Mouse (Mus musculus) intestine, embryonic 15.5 days (tissue): Measurements from ENCODE around the gene Pid1. TPM values are rescaled to one million over a fixed set of nuclear protein-coding genes. Genes with fewer than 3 reads are reported as not detected.

Source experiments
- ATAC-seq: fragments of 200-750 bp; cut with Nextera tagmentation; 2 replicates; pipeline ENCODE4 v1.8.0; 2017; ENCODE audit warnings: moderate TSS enrichment, moderate library complexity
- H3K27ac ChIP-seq: fragments of 300-500 bp; sonication (generic); 2 replicates; pipeline ENCODE4 v1.5.1; 2015; ENCODE audit warnings: mild to moderate bottlenecking, inconsistent platforms
- H3K27me3 ChIP-seq: fragments of 300-500 bp; sonication (generic); replicated peaks from 2 replicates; pipeline ENCODE4 v1.6.1; 2015; ENCODE audit warnings: inconsistent platforms
- H3K36me3 ChIP-seq: fragments of 300-500 bp; sonication (generic); 2 replicates; pipeline ENCODE4 v1.6.1; 2015; ENCODE audit warnings: inconsistent platforms
- H3K4me1 ChIP-seq: fragments of 300-500 bp; sonication (generic); replicated peaks from 2 replicates; pipeline ENCODE4 v1.6.1; 2015; ENCODE audit warnings: inconsistent platforms
- H3K4me2 ChIP-seq: fragments of 300-500 bp; sonication (generic); replicated peaks from 2 replicates; pipeline ENCODE4 v1.6.1; 2015; ENCODE audit warnings: mild to moderate bottlenecking, inconsistent platforms
- H3K4me3 ChIP-seq: fragments of 300-500 bp; sonication (generic); replicated peaks from 2 replicates; pipeline ENCODE4 v1.5.1; 2015; ENCODE audit warnings: inconsistent platforms
- H3K9ac ChIP-seq: fragments of 300-500 bp; sonication (generic); 2 replicates; pipeline ENCODE4 v1.6.1; 2015; ENCODE audit warnings: inconsistent platforms
- H3K9me3 ChIP-seq: fragments of 300-500 bp; sonication (generic); 2 replicates; pipeline ENCODE4 v1.6.1; 2016; ENCODE audit warnings: inconsistent platforms
- WGBS: fragments of 180-500 bp; shearing (Covaris S2); methylation state at CpG from one replicate; pipeline ENCODE4 v1.1.7; 2015; 5-methylcytosine and 5-hydroxymethylcytosine counted together
- polyA plus RNA-seq: library from polyadenylated mRNA; unstranded; fragments of >200 nt; fragmentation: Nextera tagmentation; extraction: Ambion mirVana; gene quantifications from 2 replicates; pipeline ENCODE4 v1.2.1, GENCODE M21; 2015

Gene Pid1
- polyA plus RNA-seq, 1 experiment from 2014 or later = 22.0 TPM

GRCm38 (mm10) chr1:84192167-84192566, 171.8 kb downstream of the Pid1 start:
- Histone ChIP-seq H3K36me3 (no peaks in the 10 kb centered on the region), H3K9me3 (no peaks in the 10 kb centered on the region), H3K4me2 (no peak overlapping the region), H3K27me3 (no peaks in the 10 kb centered on the region), H3K4me3 (no peak overlapping the region), H3K27ac (no peak overlapping the region), H3K4me1 (no peaks in the 10 kb centered on the region), H3K9ac (no peak overlapping the region)
- no peak for ATAC-seq

GRCm38 (mm10) chr1:84189446-84189845, 174.5 kb downstream of the Pid1 start:
- Histone ChIP-seq H3K4me1 (no peaks in the 10 kb centered on the region), H3K4me3 (no peak overlapping the region), H3K4me2 (no peak overlapping the region), H3K9ac (no peak overlapping the region), H3K27ac (no peak overlapping the region), H3K36me3 (no peaks in the 10 kb centered on the region), H3K9me3 (no peaks in the 10 kb centered on the region), H3K27me3 (no peaks in the 10 kb centered on the region)
- ATAC-seq = no peak
- WGBS = 79% methylated on average over 5 of the region's 5 CpGs

GRCm38 (mm10) chr1:84186756-84187437, 177.1 kb downstream of the Pid1 start:
- H3K9me3 ChIP-seq = no peaks in the 10 kb centered on the region
- no peak overlapping the region for H3K4me3 ChIP-seq
- H3K9ac ChIP-seq = no peak overlapping the region
- H3K27ac ChIP-seq = no peak overlapping the region
- whole genome bisulfite sequencing = 75% methylated on average over 4 of the region's 4 CpGs
- no peaks in the 10 kb centered on the region for H3K27me3 ChIP-seq
- no peak overlapping the region for H3K4me2 ChIP-seq
- no peak for ATAC-seq
- no peaks in the 10 kb centered on the region for H3K4me1 ChIP-seq
- no peaks in the 10 kb centered on the region for H3K36me3 ChIP-seq

- Histone ChIP-seq H3K27ac (no peak overlapping the region), H3K4me2 (no peak overlapping the region), H3K9ac (no peak overlapping the region), H3K4me1 (no peaks in the 10 kb centered on the region), H3K4me3 (no peak overlapping the region), H3K9me3 (no peaks in the 10 kb centered on the region), H3K36me3 (no peaks in the 10 kb centered on the region), H3K27me3 (no peaks in the 10 kb centered on the region)
- WGBS = 60% methylated on average over 1 of the region's 1 CpGs
- ATAC-seq = no peak
Observed at GRCm38 (mm10) chr1:84177696-84178095, 186.3 kb downstream of the Pid1 start.

GRCm38 (mm10) chr1:84177033-84177432, 186.9 kb downstream of the Pid1 start:
- ATAC-seq = no peak
- Histone ChIP-seq H3K4me2 (no peak overlapping the region), H3K27ac (no peak overlapping the region), H3K9ac (no peak overlapping the region), H3K4me1 (no peaks in the 10 kb centered on the region), H3K9me3 (no peaks in the 10 kb centered on the region), H3K27me3 (no peaks in the 10 kb centered on the region), H3K36me3 (no peaks in the 10 kb centered on the region), H3K4me3 (no peak overlapping the region)
- WGBS = 52% methylated on average over 2 of the region's 2 CpGs

GRCm38 (mm10) chr1:84172941-84173340, 191.0 kb downstream of the Pid1 start:
- Histone ChIP-seq H3K9me3 (no peaks in the 10 kb centered on the region), H3K9ac (no peak overlapping the region), H3K27me3 (no peaks in the 10 kb centered on the region), H3K4me1 (no peaks in the 10 kb centered on the region), H3K27ac (no peak overlapping the region), H3K4me2 (no peak overlapping the region), H3K4me3 (no peak overlapping the region), H3K36me3 (no peaks in the 10 kb centered on the region)
- no peak for ATAC-seq
- WGBS = 79% methylated on average over 6 of the region's 6 CpGs

- H3K27ac ChIP-seq = no peak overlapping the region
- no peak overlapping the region for H3K4me3 ChIP-seq
- H3K36me3 ChIP-seq = no peaks in the 10 kb centered on the region
- ATAC-seq = no peak
- H3K9me3 ChIP-seq = no peaks in the 10 kb centered on the region
- H3K4me1 ChIP-seq = no peaks in the 10 kb centered on the region
- no peak overlapping the region for H3K4me2 ChIP-seq
- no peak overlapping the region for H3K9ac ChIP-seq
- WGBS = 81% methylated on average over 3 of the region's 3 CpGs
- no peaks in the 10 kb centered on the region for H3K27me3 ChIP-seq
Observed at GRCm38 (mm10) chr1:84157790-84158189, 206.2 kb downstream of the Pid1 start.

GRCm38 (mm10) chr1:84155585-84155930, 208.4 kb downstream of the Pid1 start:
- H3K9me3 ChIP-seq = no peaks in the 10 kb centered on the region
- no peak overlapping the region for H3K9ac ChIP-seq
- ATAC-seq = no peak
- H3K4me3 ChIP-seq = no peak overlapping the region
- H3K27me3 ChIP-seq = no peaks in the 10 kb centered on the region
- no peak overlapping the region for H3K4me2 ChIP-seq
- H3K27ac ChIP-seq = no peak overlapping the region
- H3K36me3 ChIP-seq = no peaks in the 10 kb centered on the region
- no peaks in the 10 kb centered on the region for H3K4me1 ChIP-seq
- 40% methylated on average over 2 of the region's 2 CpGs for WGBS

GRCm38 (mm10) chr1:84154725-84155584, 209.0 kb downstream of the Pid1 start:
- WGBS = 80% methylated on average over 12 of the region's 12 CpGs

GRCm38 (mm10) chr1:84153943-84154342, 210.0 kb downstream of the Pid1 start:
- H3K9me3 ChIP-seq = no peaks in the 10 kb centered on the region
- no peaks in the 10 kb centered on the region for H3K27me3 ChIP-seq
- 58% methylated on average over 4 of the region's 4 CpGs for WGBS

More at GRCm38 (mm10) chr1:84154725-84155584, 209.0 kb downstream of the Pid1 start:
- Histone ChIP-seq H3K4me3 (no peak overlapping the region), H3K27me3 (no peaks in the 10 kb centered on the region), H3K27ac (no peak overlapping the region), H3K4me2 (no peak overlapping the region), H3K9ac (no peak overlapping the region), H3K9me3 (no peaks in the 10 kb centered on the region), H3K36me3 (no peaks in the 10 kb centered on the region), H3K4me1 (no peaks in the 10 kb centered on the region)
- ATAC-seq = no peak

GRCm38 (mm10) chr1:84141561-84141960, 222.4 kb downstream of the Pid1 start:
- 76% methylated on average over 1 of the region's 1 CpGs for WGBS
- Histone ChIP-seq H3K27me3 (no peaks in the 10 kb centered on the region), H3K4me2 (no peak overlapping the region), H3K4me3 (no peak overlapping the region), H3K9ac (no peak overlapping the region), H3K4me1 (no peaks in the 10 kb centered on the region), H3K9me3 (no peaks in the 10 kb centered on the region), H3K36me3 (no peaks in the 10 kb centered on the region), H3K27ac (no peak overlapping the region)
- no peak for ATAC-seq

More at GRCm38 (mm10) chr1:84153943-84154342, 210.0 kb downstream of the Pid1 start:
- Histone ChIP-seq H3K36me3 (no peaks in the 10 kb centered on the region), H3K27ac (no peak overlapping the region), H3K9ac (no peak overlapping the region), H3K4me3 (no peak overlapping the region), H3K4me2 (no peak overlapping the region), H3K4me1 (no peaks in the 10 kb centered on the region)
- peak; percentile 53; the same call in 1 of the 2 replicates for ATAC-seq

GRCm38 (mm10) chr1:84132451-84132850, 231.5 kb downstream of the Pid1 start:
- Histone ChIP-seq H3K9me3 (no peaks in the 10 kb centered on the region), H3K27me3 (no peaks in the 10 kb centered on the region), H3K36me3 (no peaks in the 10 kb centered on the region), H3K9ac (no peak overlapping the region), H3K4me3 (no peak overlapping the region), H3K27ac (no peak overlapping the region), H3K4me2 (no peak overlapping the region), H3K4me1 (no peaks in the 10 kb centered on the region)
- WGBS = 88% methylated on average over 4 of the region's 4 CpGs
- no peak for ATAC-seq

- Histone ChIP-seq H3K27me3 (no peaks in the 10 kb centered on the region), H3K4me3 (no peak overlapping the region), H3K9ac (no peak overlapping the region), H3K4me2 (no peak overlapping the region), H3K36me3 (no peaks in the 10 kb centered on the region), H3K9me3 (no peaks in the 10 kb centered on the region), H3K27ac (no peak overlapping the region), H3K4me1 (no peaks in the 10 kb centered on the region)
- no peak for ATAC-seq
- WGBS = 89% methylated on average over 1 of the region's 1 CpGs
Observed at GRCm38 (mm10) chr1:84131799-84132198, 232.2 kb downstream of the Pid1 start.
